30 mouse cellular contexts compared by ENCODE assay signal in the genomic region with DNA sequence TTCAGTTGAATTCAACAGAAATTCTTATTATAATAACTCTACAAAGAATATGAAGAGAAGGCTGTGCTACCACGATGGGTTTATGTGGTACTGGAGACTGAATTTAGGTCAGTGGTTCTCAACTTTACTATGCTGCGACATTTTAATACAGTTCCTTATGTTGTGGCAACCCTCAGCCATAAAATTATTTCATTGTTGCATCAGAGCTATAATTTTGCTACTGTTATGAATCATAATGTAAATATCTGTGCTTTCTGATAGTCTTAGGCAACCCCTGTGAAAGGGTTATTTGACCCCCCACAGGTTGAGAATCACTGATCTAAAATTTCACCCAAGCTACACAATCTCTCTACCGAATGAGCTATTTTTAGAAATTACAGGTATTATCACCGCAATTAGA.
"Had no signal": no experiment of that assay in that cellular context is flagged by ENCODE, and none has a peak within 500 bp of the region (broad histone marks: within the 10 kb centered on the region; RNA-seq: fewer than 3 reads in every experiment).

No protein-coding gene starts in this region.

- H3K27ac ChIP-seq: left cerebral cortex, adult 2 months; limb, embryonic 10.5 days; limb, embryonic 12.5 days; limb, embryonic 13.5 days; limb, embryonic 15.5 days; liver, embryonic 12.5 days; liver, embryonic 13.5 days; liver, embryonic 14.5 days; liver, embryonic 15.5 days; lung, embryonic 15.5 days; macrophage; midbrain, embryonic 10.5 days; midbrain, embryonic 12.5 days; midbrain, embryonic 13.5 days; midbrain, embryonic 15.5 days had no signal

- H3K36me3 ChIP-seq: limb, embryonic 10.5 days; limb, embryonic 12.5 days; limb, embryonic 13.5 days; limb, embryonic 15.5 days; liver, embryonic 12.5 days; liver, embryonic 13.5 days; liver, embryonic 15.5 days; lung, embryonic 15.5 days; midbrain, embryonic 10.5 days; midbrain, embryonic 12.5 days; midbrain, embryonic 13.5 days; midbrain, embryonic 15.5 days had no signal

- DNase-seq: left cerebral cortex, postnatal 4 days; liver; liver, embryonic 13.5 days; liver, postnatal 0 days; lung, adult 18-20 months; lung, adult 2 months; lung, embryonic 14.5 days; lung, postnatal 10 days; lung, postnatal 14 days; lung, postnatal 36 days; lung, postnatal 4 days; midbrain, embryonic 14.5 days had no signal

- H3K4me1 ChIP-seq: limb, embryonic 12.5 days; limb, embryonic 13.5 days; liver, embryonic 12.5 days; liver, embryonic 13.5 days; liver, embryonic 15.5 days; lung, embryonic 15.5 days; megakaryocyte, embryonic 14.5 days; midbrain, embryonic 12.5 days; midbrain, embryonic 13.5 days; midbrain, embryonic 15.5 days had no signal

- H3K27me3 ChIP-seq: limb, embryonic 12.5 days; limb, embryonic 13.5 days; limb, embryonic 15.5 days; liver, embryonic 12.5 days; liver, embryonic 13.5 days; liver, embryonic 15.5 days; lung, embryonic 15.5 days; megakaryocyte, embryonic 14.5 days; midbrain, embryonic 12.5 days; midbrain, embryonic 13.5 days; midbrain, embryonic 15.5 days had no signal

- H3K4me3 ChIP-seq: left cerebral cortex, adult 2 months; limb, embryonic 10.5 days; limb, embryonic 12.5 days; limb, embryonic 13.5 days; limb, embryonic 15.5 days; liver, embryonic 12.5 days; liver, embryonic 13.5 days; liver, embryonic 15.5 days; lung, embryonic 15.5 days; megakaryocyte, embryonic 14.5 days; midbrain, embryonic 10.5 days; midbrain, embryonic 12.5 days; midbrain, embryonic 13.5 days; midbrain, embryonic 15.5 days; myocyte had no signal

- H3K9ac ChIP-seq: limb, embryonic 12.5 days; limb, embryonic 13.5 days; limb, embryonic 15.5 days; liver, embryonic 12.5 days; liver, embryonic 13.5 days; liver, embryonic 14.5 days; liver, embryonic 15.5 days; liver, postnatal 0 days; lung, embryonic 14.5 days; lung, embryonic 15.5 days; midbrain, embryonic 12.5 days; midbrain, embryonic 13.5 days; midbrain, embryonic 15.5 days had no signal

- H3K9me3 ChIP-seq: limb, embryonic 10.5 days; limb, embryonic 12.5 days; limb, embryonic 13.5 days; limb, embryonic 15.5 days; liver, embryonic 12.5 days; liver, embryonic 13.5 days; liver, embryonic 15.5 days; lung, embryonic 15.5 days; midbrain, embryonic 10.5 days; midbrain, embryonic 12.5 days; midbrain, embryonic 13.5 days; midbrain, embryonic 15.5 days had no signal

- ATAC-seq: liver, embryonic 12.5 days; liver, postnatal 0 days; lung, postnatal 0 days; midbrain, embryonic 13.5 days; midbrain, embryonic 15.5 days had no signal

- H3K4me2 ChIP-seq: limb, embryonic 12.5 days; limb, embryonic 13.5 days; limb, embryonic 15.5 days; liver, embryonic 11.5 days; liver, embryonic 12.5 days; liver, embryonic 13.5 days; liver, embryonic 15.5 days; lung, embryonic 14.5 days; lung, embryonic 15.5 days; midbrain, embryonic 12.5 days; midbrain, embryonic 13.5 days; midbrain, embryonic 15.5 days had no signal
